Mouse (Mus musculus) intestine, embryonic 14.5 days (tissue): ENCODE measurements around the gene Nav3. TPM values are rescaled to one million over a fixed set of nuclear protein-coding genes. Genes with fewer than 3 reads are reported as not detected.

Experiments used
- ATAC-seq: fragments of 200-750 bp; cut with Nextera tagmentation; replicated peaks from 2 replicates; pipeline ENCODE4 v1.8.0; 2017; ENCODE audit warnings: low read depth, moderate number of reproducible peaks, moderate TSS enrichment, moderate library complexity; ENCODE audit not compliant: low FRiP score, low TSS enrichment
- DNase-seq: peaks from one replicate; pipeline ENCODE4 v3.0.0-alpha.2; 2018; ENCODE audit warnings: low spot score
- H3K27ac ChIP-seq: fragments of 300-500 bp; sonication (generic); 2 replicates; pipeline ENCODE4 v1.5.1; 2014; ENCODE audit warnings: low read depth, mild to moderate bottlenecking, control low read depth
- H3K27me3 ChIP-seq: fragments of 300-500 bp; sonication (generic); replicated peaks from 2 replicates; pipeline ENCODE4 v1.6.1; 2014; ENCODE audit warnings: low read length, control low read depth; ENCODE audit not compliant: control insufficient read depth, insufficient read depth
- H3K36me3 ChIP-seq: fragments of 300-500 bp; sonication (generic); 2 replicates; pipeline ENCODE4 v1.6.1; 2014; ENCODE audit warnings: low read length, control low read depth; ENCODE audit not compliant: control insufficient read depth, insufficient read depth
- H3K4me1 ChIP-seq: fragments of 300-500 bp; sonication (generic); replicated peaks from 2 replicates; pipeline ENCODE4 v1.6.1; 2014; ENCODE audit warnings: low read length, control low read depth, mixed read lengths; ENCODE audit not compliant: control insufficient read depth, insufficient read depth
- H3K4me2 ChIP-seq: fragments of 300-500 bp; sonication (generic); 2 replicates; pipeline ENCODE4 v1.6.1; 2014; ENCODE audit warnings: low read length
- H3K4me3 ChIP-seq: fragments of 300-500 bp; sonication (generic); 2 replicates; pipeline ENCODE4 v1.5.1; 2014; ENCODE audit warnings: low read depth, low read length, control low read depth, mixed read lengths
- H3K9ac ChIP-seq: fragments of 300-500 bp; sonication (generic); 2 replicates; pipeline ENCODE4 v1.6.1; 2014; ENCODE audit warnings: mild to moderate bottlenecking, low read length
- H3K9me3 ChIP-seq: fragments of 300-500 bp; sonication (generic); 2 replicates; pipeline ENCODE4 v1.6.1; 2016; ENCODE audit warnings: low read length, control low read depth; ENCODE audit not compliant: control insufficient read depth
- WGBS: fragments of 180-500 bp; shearing (Covaris S2); extraction: QIAGEN DNeasy Blood & Tissue Kit; methylation state at CpG from one replicate; pipeline ENCODE4 v1.1.7; 2014; 5-methylcytosine and 5-hydroxymethylcytosine counted together
- polyA plus RNA-seq: library from polyadenylated mRNA; unstranded; fragments of >200 nt; fragmentation: Nextera tagmentation; extraction: Ambion mirVana; gene quantifications from 2 replicates; pipeline ENCODE4 v1.2.1, GENCODE M21; 2014

The Nav3 gene
- polyA plus RNA-seq, 1 experiment from 2014 or later, result 2.5 TPM

GRCm38 (mm10) chr10:110453566-110453965 is 2.4 kb downstream of the Nav3 start:
- no peak overlapping the region for H3K4me2 ChIP-seq
- H3K27me3 ChIP-seq, result peaks cover 28% of the 10 kb centered on the region
- DNase-seq, result no peak
- H3K9ac ChIP-seq, result no peak overlapping the region
- no peak for ATAC-seq
- H3K9me3 ChIP-seq, result no peaks in the 10 kb centered on the region
- H3K4me1 ChIP-seq, result no peaks in the 10 kb centered on the region
- H3K4me3 ChIP-seq, result no peak overlapping the region
- no peaks in the 10 kb centered on the region for H3K36me3 ChIP-seq
- H3K27ac ChIP-seq, result no peak overlapping the region
- 73% methylated on average over 5 of the region's 5 CpGs for WGBS

DNA sequence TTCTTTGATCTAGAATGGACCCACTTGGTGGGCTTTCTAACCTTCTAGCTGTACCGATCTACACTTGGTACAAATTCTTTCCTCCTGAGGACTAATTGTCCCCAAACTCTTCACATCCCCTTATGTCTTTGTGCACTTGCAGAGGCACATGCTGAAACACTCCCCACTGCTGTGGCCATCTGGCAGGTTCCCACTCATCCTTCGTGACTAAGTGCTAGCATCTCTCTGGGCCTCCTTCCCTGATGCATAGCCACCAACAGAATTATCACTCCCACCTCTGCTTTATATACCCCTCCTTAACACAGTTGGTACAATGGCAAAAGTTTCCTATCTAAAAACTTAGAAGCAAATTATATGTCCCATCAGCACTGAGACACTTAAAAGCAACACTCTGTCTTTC is 15.6 kb downstream of the Nav3 start:
- no peak overlapping the region for H3K4me2 ChIP-seq
- no peak overlapping the region for H3K27ac ChIP-seq
- no peak overlapping the region for H3K9ac ChIP-seq
- H3K27me3 ChIP-seq, result no peaks in the 10 kb centered on the region
- no peak for DNase-seq
- 86% methylated on average over 2 of the region's 2 CpGs for WGBS
- H3K4me3 ChIP-seq, result no peak overlapping the region
- H3K36me3 ChIP-seq, result no peaks in the 10 kb centered on the region
- H3K9me3 ChIP-seq, result no peaks in the 10 kb centered on the region
- no peaks in the 10 kb centered on the region for H3K4me1 ChIP-seq
- no peak for ATAC-seq

DNA sequence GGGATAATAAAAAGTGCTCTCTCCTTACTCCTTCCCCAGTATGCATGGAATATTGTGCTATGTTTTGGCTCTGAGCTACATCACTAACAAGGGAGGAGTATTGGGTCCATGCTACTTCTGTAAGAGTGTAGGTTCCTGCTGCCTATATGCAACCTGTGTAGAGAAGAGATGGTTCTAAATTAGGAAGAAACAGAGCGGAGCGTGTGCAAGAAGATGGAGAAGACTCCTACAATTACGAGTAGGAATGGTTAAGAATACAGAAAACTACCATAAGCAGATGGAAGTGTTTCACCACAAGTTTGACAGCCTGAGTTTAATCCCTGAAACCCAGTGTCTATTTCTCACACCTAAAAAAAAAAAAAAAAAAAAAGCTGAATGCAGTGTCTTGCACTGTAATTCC is 24.9 kb downstream of the Nav3 start:
- no peaks in the 10 kb centered on the region for H3K36me3 ChIP-seq
- no peak overlapping the region for H3K27ac ChIP-seq
- 86% methylated on average over 3 of the region's 3 CpGs for WGBS
- H3K4me3 ChIP-seq, result no peak overlapping the region
- no peak overlapping the region for H3K9ac ChIP-seq
- H3K9me3 ChIP-seq, result no peaks in the 10 kb centered on the region
- H3K27me3 ChIP-seq, result no peaks in the 10 kb centered on the region
- H3K4me2 ChIP-seq, result no peak overlapping the region
- no peaks in the 10 kb centered on the region for H3K4me1 ChIP-seq
- no peak for ATAC-seq
- DNase-seq, result no peak

GRCm38 (mm10) chr10:110429578-110429977 is 26.4 kb downstream of the Nav3 start:
- Histone ChIP-seq H3K4me1 (no peaks in the 10 kb centered on the region), H3K4me2 (no peak overlapping the region), H3K36me3 (no peaks in the 10 kb centered on the region), H3K9ac (no peak overlapping the region), H3K9me3 (no peaks in the 10 kb centered on the region), H3K27me3 (no peaks in the 10 kb centered on the region), H3K4me3 (no peak overlapping the region), H3K27ac (no peak overlapping the region)
- WGBS, result 68% methylated on average over 6 of the region's 6 CpGs
- DNase-seq, result no peak
- no peak for ATAC-seq

DNA sequence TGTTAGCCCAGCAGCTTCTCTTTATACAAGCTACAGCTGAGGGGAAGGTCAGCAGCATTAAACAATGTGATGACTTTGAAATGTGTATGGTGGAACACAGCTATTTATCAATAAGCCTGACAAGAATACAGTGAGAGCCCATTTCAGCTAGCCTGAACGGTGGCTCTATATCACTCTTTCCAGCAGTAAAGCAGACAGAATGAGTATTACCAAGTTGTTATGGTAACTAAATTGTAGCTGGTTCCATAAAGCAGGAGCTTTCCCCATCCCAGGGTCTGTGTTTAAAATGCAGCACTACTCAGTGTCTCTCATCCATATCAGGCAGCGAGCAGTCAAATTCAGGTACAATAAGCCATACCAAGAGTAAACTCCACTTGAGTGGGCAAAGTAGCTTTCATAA is 27.0 kb downstream of the Nav3 start:
- ATAC-seq (no peak), DNase-seq (no peak)
- H3K9me3 ChIP-seq, result no peaks in the 10 kb centered on the region
- H3K9ac ChIP-seq, result no peak overlapping the region
- WGBS, result 73% methylated on average over 2 of the region's 2 CpGs
- no peaks in the 10 kb centered on the region for H3K4me1 ChIP-seq
- no peak overlapping the region for H3K4me2 ChIP-seq
- H3K27ac ChIP-seq, result no peak overlapping the region
- no peak overlapping the region for H3K4me3 ChIP-seq
- no peaks in the 10 kb centered on the region for H3K36me3 ChIP-seq
- H3K27me3 ChIP-seq, result no peaks in the 10 kb centered on the region

DNA sequence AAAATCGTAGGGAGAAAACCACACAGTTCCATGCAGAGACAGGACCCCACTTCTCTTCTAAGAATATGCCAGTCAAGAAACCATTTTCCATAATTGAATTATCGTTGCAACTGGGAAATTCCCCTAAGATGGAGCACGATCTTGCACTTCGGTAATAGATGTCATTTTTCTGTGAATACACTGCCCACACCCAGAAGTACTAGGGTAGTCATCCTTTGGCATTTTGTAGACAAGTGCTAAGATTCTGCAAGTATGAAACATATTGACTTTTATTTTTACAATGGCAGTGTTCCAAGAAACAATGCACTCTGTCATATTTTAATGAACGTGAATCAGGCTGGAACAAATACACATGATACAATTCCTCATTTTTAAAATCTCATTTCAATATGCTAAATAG is 34.5 kb downstream of the Nav3 start:
- H3K4me3 ChIP-seq, result no peak overlapping the region
- WGBS, result 87% methylated on average over 5 of the region's 5 CpGs
- ATAC-seq (no peak), DNase-seq (no peak)
- H3K9ac ChIP-seq, result no peak overlapping the region
- H3K9me3 ChIP-seq, result no peaks in the 10 kb centered on the region
- H3K27ac ChIP-seq, result no peak overlapping the region
- no peaks in the 10 kb centered on the region for H3K4me1 ChIP-seq
- no peaks in the 10 kb centered on the region for H3K27me3 ChIP-seq
- no peak overlapping the region for H3K4me2 ChIP-seq
- H3K36me3 ChIP-seq, result no peaks in the 10 kb centered on the region

- H3K4me3 ChIP-seq, result no peak overlapping the region
- 60% methylated on average over 5 of the region's 5 CpGs for WGBS
- H3K4me1 ChIP-seq, result no peaks in the 10 kb centered on the region
- H3K36me3 ChIP-seq, result no peaks in the 10 kb centered on the region
- H3K4me2 ChIP-seq, result no peak overlapping the region
- DNase-seq (no peak), ATAC-seq (no peak)
- H3K27ac ChIP-seq, result no peak overlapping the region
- no peaks in the 10 kb centered on the region for H3K9me3 ChIP-seq
- H3K27me3 ChIP-seq, result no peaks in the 10 kb centered on the region
- no peak overlapping the region for H3K9ac ChIP-seq
These were observed 39.0 kb downstream of the Nav3 start for GRCm38 (mm10) chr10:110417003-110417402.

- no peak overlapping the region for H3K9ac ChIP-seq
- WGBS, result 53% methylated on average over 3 of the region's 3 CpGs
- H3K9me3 ChIP-seq, result no peaks in the 10 kb centered on the region
- H3K4me1 ChIP-seq, result no peaks in the 10 kb centered on the region
- no peak for ATAC-seq
- H3K36me3 ChIP-seq, result no peaks in the 10 kb centered on the region
- H3K4me2 ChIP-seq, result no peak overlapping the region
- H3K27ac ChIP-seq, result no peak overlapping the region
- H3K27me3 ChIP-seq, result no peaks in the 10 kb centered on the region
- H3K4me3 ChIP-seq, result no peak overlapping the region
- no peak for DNase-seq
These were observed 40.4 kb downstream of the Nav3 start for GRCm38 (mm10) chr10:110415624-110416023.

DNA sequence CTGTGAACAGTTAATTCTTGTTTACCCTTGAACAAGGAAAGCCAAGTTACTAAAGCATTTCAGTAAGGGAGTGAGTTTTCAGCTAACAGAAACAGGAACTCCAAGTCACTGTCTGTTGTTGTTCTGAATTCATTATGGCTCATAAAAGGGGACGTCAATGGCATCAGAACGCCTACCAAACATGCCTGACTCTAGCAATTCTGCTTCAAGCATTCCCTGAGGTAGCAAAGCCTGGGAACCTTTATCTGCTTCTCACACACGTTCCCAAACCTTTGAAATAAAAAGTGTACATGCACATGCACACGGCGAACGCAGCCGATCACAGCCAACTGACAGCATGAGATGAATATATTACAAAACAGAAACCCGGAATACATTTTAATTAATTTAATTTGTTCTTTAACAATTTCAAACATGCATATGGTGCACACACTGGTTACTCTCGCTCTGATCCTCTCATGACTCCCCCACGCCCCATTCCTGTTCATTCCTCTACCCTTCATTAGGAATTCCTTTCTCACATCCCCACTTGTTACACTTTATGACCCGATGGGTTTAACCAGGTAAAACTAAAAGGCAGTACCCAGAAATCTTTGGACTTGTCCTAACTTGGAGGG is 42.6 kb downstream of the Nav3 start:
- Histone ChIP-seq H3K9ac (no peak overlapping the region), H3K9me3 (no peaks in the 10 kb centered on the region), H3K27ac (no peak overlapping the region), H3K4me2 (no peak overlapping the region), H3K36me3 (no peaks in the 10 kb centered on the region), H3K27me3 (no peaks in the 10 kb centered on the region), H3K4me1 (no peaks in the 10 kb centered on the region), H3K4me3 (no peak overlapping the region)
- 83% methylated on average over 11 of the region's 11 CpGs for WGBS
- ATAC-seq (no peak), DNase-seq (no peak)
